Mouse (Mus musculus): Measurements from ENCODE around the gene Rnf208. TPM values are rescaled to one million over a fixed set of nuclear protein-coding genes. Genes with fewer than 3 reads are reported as not detected.

Rnf208 gene
- 55.7 and 180 TPM in 2 replicates for polyA plus RNA-seq (2021; fragmentation: Nextera tagmentation)
- long read RNA-seq, experiment 1, transcript Rnf208-202 (1 exons, 1,333 nt) = minor isoform, 16 of 179 reads
- long read RNA-seq, experiment 1, transcript Rnf208-203 (2 exons, 885 nt) = major isoform, 156 of 179 reads
- long read RNA-seq, experiment 1, partial matches to known transcripts = 0 of 179 reads
- long read RNA-seq, experiment 1, other reads (novel, unspliced or antisense) = 7 of 179 reads
- long read RNA-seq, experiment 2, transcript Rnf208-202 (1 exons, 1,333 nt) = major isoform, 53 of 58 reads
- long read RNA-seq, experiment 2, partial matches to known transcripts = 0 of 58 reads
- long read RNA-seq, experiment 2, other reads (novel, unspliced or antisense) = 3 of 58 reads

DNA sequence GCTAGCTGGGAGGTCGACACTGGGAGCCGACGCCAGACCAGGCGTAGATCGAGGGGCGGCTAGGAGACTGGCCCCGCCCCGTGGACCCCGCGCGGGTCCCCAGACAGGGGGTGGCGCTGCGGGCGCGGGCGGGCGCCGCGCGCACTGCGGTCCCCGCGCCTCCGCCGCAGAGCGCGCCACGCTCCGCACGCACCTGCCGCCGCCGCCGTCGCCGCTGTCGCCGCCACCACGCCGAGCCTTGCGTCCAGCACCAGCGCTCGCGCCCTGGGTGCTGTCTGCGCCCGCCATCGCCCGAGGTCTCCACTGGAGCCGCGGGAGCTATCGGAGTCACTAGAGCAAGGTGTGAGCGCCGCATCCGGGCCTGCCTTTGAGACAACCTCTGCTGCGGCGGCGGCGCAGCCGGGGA, at the start of gene Rnf208, which contains the start of gene Cysrt1:
TSS of gene Rnf208 (plus strand) at position 155 of the 406 bp plus-strand sequence.
TSS of gene Cysrt1 (minus strand) at position 352 of the 406 bp plus-strand sequence.

DNA sequence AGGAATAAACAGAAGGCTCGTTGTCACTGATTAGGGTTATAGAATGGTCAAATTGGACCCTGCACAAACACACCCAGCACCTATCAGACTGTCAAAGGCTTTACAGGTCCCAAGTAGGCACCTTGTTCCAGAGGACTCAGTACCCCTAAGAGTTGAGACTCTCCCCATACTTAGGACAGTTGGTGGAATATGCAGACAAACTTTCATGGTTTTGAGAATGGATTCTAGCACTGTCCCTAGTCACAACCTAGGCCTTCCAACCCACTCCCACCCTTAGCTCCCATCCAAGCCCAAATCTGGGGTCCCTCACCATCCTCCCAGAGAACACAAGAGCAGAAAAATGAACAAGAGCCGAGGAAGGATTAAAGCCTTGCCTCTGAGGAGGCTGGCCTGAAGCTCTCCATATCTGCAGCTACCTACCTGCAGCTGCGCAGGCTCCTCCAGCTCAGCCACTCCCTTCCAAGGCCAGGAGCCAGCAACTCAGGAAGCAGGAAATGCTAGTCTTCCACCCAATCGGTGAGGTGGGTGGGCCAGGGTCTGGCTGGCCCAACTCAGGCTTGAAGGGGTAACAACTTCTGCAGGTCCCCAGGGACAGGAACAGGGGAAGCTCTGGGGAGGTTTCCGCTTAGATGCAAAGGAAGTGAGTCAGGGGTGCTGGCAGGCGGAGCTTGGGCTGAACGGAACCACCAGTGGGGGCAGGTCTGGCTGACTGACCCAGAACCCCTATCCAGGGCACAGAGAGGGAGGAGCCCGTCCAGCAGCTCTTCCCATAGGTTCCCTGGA, 45.7 kb upstream of the Rnf208 start, which contains the start of gene Tor4a:
TSS of gene Tor4a (minus strand) at position 715 of the 783 bp plus-strand sequence.

DNA sequence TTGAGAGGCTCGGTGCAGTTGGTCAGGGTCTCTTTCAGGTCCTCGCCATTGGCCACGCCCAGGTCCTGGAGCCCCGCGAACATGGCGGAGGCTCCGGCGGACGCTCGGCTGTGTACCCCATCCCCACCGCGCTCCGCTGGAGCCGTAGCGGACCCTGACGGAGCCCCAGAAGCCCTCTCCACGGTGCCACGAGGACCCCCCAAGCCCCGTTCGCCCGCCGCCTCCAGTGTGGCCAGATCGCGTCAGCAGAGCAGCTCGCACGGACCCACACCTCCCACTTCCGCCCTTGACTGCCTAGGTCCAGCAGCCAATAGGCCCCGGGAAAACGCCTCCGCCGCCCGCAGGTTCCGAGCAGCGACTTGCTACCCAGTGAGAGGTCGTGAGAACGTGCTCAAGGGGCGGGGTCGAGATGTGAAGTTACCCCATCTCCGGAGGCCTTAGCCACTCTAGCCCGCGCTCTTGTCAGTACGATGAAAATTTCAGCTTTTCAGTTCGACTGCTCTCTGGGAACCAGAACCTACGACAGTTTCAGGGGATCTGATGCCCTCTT, 30.9 kb upstream of the Rnf208 start, which contains the start of gene Nelfb:
TSS of gene Nelfb (minus strand) at position 369 of the 550 bp plus-strand sequence.

DNA sequence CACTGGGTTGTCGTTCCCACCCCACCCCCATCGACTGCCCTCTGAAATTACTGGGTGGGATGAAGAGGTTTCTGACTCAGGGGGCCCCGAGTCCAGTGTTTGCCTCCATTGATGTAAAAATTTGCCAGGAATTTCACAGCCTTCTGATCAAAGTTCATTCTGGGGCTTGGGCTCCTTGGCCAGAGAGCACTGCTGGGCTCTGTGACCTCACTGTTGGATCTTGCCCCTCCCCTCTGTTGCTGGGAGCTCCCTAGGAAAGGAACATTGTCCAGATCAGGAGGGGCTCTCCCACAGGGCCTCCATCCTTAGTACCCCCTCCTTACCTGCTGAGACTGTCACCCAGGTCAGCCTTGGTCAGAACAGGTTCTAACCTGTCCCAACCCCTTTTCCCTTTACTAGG, 27.6 kb upstream of the Rnf208 start, which contains the start of gene Stpg3:
TSS of gene Stpg3 (minus strand) at position 194 of the 400 bp plus-strand sequence.

DNA sequence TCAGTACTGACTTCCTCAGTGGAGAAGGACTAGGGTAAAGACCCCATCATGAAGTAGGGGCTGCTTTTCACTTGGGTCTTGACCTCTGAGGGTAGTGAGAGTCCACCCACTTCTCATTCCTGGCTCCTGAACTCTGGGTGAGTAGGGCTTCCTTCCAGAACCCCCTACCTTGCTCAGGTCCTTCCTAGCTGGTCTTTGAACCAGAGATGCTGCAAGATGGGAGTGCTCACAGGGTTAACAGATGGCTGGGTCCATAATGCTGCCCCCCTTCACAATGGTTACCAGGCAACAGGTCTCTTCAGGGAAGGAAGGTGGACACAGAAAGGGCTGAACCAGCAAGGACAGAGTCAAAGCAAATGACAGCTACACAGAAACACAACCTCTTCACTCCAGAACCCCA, 23.6 kb upstream of the Rnf208 start, which contains the start of gene Fam166a:
TSS of gene Fam166a (plus strand) at position 301 of the 400 bp plus-strand sequence.

DNA sequence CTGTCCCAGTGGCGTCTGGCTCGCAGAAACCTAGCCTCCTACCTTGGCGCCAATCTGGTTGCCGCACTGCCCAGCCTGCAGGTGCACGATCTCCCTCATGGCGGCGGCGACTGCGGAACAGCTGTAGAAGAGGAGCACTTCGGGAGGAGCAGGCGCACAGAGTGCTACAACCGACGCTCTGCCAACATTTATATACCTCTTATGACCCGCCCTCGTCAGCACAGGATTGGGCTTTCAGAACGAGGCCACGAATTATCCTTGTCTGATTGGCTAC, 17.6 kb upstream of the Rnf208 start, which contains the start of gene Tubb4b:
TSS of gene Tubb4b (minus strand) at position 211 of the 274 bp plus-strand sequence.

DNA sequence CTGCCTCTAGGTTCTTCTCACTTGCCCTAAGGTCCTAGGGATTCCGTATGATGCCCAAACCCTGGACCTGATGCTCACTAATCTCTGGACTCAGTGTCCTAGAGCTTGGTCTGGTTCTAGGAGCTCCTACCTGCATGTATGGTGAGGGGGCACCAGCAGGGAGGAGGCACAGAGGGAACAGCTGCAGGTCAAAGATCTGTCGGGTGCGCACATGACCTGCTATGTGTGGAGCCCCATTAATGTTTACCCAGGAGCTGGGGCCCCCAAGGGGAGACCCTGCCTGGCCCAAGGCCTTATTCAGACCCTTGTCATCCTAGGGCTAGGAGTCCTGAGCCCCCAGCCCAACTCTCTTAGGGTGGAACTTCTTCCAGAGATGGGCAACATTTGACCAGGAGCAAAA, 8.0 kb upstream of the Rnf208 start, which contains the start of gene Slc34a3:
TSS of gene Slc34a3 (minus strand) at position 315 of the 400 bp plus-strand sequence.

DNA sequence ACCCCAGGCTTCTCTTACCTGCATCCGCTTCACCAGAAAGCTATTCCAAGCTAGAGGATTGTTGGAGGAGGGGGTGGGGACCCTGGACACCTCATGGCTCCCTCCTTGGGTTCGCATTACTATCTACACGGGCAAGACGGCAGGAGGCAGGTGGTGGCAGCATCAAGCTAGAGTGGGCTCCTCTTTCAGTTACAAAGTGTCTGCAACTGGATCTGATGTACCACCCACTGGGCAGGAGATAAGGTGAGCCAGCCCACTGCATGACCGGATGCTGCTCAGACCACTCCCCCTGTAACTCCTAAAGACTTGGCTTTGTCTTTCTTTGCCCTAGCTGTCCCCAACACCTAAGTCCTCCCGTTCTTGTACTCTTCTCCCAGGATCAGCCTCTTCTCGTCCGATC, 5.4 kb upstream of the Rnf208 start, which contains the start of gene Rnf224:
TSS of gene Rnf224 (minus strand) at position 174 of the 400 bp plus-strand sequence.

DNA sequence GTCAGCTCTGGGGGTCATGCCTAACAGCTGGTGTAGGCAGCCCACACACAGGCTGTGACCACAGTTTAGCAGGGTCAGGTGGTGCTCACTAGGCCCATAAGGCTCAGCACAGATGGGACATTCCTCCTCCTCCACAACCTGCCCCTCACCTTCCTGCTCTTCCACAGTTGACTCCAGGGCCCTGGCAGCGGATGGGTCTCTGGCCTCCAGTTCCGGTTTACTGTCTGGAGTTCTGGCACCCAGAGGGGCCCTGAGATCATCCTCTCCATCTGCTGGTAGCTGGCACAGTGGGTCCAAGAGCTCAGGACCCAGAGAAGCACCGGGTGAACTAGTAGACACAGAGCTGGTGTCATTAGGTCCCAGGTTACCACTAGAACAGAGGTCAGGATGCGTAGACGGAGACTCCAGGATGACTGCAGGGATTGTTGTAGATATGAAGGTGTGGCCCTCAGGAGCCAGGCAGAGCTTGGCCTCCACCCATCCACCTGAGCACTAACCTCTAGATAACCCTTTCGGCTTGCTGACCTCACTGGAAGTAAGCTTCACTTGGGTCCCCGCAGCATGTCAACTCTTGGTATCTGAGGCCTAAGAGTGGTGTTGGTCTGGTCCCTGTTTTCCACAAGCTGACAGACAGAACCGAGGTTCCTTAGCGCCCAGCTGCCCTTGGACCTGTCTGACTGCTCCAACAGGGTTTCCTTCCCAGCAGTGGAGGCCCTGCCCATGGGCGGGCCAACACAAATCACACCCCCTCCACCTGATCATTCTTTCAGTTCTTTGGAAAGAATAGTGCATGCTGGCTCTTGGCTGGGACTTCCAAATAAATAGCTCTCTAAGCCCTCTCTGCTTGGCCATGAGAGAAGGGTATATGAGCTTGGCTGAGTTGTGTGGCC, 4.4 kb downstream of the Rnf208 start, which contains the start of gene AL732309.1:
TSS of gene AL732309.1 (minus strand) at position 681 of the 890 bp plus-strand sequence.

DNA sequence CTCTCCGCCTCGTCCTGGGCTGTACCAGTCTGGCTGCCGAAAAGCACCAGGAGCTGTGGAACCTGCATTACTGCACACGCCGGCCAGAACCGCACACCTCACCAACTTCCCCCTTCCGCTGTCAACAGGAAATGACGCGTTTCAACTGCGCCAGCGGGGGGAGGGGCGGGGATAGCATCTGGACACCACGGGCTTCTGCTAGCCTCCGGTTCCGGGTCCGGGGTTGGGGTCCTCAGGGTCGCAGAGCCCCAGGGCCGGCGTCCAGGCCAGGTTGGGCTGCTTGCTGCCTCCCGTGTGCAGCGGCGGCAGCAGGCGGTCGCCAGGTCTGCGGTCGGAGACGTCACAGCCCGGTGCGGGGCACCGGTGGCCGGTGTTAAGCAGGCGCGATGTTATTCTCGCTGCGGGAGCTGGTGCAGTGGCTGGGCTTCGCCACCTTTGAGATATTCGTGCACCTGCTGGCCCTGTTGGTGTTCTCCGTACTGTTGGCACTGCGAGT, 13.3 kb downstream of the Rnf208 start, which contains the start of gene Tmem203:
TSS of gene Tmem203 (plus strand) at position 156 of the 496 bp plus-strand sequence.

DNA sequence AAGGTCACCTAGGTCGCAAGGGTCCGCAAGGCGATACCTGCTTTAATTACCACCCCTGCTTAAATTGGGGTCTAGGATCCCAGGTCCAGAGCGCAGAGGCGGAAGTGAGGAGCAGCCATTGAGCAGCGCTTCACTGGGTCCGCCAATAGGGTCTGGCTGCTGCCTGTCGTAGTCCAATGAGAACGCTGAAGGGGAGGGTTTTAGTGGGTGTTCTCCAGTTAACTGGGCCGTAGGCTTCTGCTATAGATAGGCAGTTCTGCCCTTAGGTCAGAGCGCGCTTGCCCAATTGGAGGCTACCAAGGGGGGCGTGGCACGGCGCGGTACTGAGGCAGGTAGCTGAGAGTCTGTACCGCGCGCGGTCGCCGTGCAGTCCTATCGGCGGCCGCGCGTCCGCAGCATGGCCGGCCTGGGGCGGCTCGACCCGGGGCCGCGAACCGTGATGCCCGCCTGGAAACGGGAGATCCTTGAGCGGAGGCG, 20.3 kb downstream of the Rnf208 start, which contains the start of gene Tprn:
TSS of gene Tprn (plus strand) at position 328 of the 477 bp plus-strand sequence.

DNA sequence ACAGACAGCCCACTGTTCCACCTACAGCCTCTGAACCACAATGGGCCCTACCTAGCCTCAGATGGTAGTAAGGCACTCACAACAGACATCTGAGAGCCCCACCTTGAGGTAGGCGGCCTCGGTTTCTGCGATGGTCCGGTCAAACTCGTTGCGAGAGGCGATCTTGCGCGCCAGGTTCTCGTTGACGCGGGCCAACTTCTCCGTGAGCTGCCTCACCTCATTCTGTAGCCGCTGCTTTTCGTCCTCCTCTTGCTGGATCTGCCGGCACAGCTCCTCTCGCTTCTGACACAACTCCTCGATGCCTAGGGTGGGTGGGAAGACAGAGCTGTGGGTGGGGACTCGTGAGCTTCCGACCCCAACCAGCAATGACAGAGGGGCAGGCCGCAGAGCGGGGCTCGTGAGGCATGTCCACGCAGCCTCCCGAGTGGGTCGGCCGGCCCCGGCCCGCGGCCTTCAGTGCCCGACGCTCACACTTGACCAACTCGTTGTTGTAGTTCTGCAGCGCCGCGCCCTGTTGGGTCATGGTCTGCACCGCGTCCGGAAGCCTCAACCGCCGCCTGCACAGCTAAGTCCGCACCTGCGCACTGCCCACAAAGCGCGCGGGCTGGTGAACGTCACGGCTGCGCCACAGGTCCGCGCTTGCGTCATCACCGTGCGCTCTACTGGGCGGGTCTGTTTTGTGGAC, 29.9 kb downstream of the Rnf208 start, which contains the start of the genes Ssna1 and Anapc2:
TSS of gene Ssna1 (minus strand) at position 612 of the 685 bp plus-strand sequence.
TSS of gene Anapc2 (plus strand) at position 652 of the 685 bp plus-strand sequence.

DNA sequence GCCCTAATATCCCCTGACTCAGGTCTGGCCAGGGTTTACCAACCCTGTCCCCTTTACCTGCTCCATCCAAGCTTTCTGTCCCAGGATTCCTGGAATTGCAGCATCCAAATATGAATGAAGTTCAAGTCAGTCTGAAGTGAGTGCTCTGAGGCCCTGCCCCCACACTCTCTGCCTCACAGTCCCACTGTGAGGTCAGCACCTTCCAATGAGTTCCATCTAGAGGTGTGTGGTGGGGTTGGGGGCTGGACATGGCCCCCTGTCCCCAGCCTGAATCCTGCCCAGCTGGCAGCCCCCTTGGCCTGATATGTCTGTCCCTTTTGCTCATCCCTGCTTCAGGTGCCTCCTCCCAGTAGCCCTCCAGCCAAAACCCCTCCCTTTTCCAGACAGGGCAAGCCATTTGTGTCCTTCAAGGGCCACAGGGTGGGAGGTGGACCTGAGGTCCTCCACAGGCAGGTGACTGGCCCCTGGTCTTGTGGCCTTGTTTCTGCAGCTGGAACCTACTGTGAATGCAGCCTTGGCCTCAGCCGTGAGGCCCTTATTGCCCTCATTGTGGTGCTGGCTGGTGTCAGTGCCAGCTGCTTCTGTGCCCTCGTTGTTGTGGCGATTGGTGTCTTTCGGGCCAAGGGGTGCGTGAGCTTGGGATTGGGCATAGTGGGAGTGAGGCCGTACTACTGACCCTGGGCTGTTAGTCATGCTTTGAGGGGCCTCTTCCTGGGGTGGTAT, 46.0 kb downstream of the Rnf208 start, which contains the start of gene Tmem210:
TSS of gene Tmem210 (plus strand) at position 219 of the 723 bp plus-strand sequence.

DNA sequence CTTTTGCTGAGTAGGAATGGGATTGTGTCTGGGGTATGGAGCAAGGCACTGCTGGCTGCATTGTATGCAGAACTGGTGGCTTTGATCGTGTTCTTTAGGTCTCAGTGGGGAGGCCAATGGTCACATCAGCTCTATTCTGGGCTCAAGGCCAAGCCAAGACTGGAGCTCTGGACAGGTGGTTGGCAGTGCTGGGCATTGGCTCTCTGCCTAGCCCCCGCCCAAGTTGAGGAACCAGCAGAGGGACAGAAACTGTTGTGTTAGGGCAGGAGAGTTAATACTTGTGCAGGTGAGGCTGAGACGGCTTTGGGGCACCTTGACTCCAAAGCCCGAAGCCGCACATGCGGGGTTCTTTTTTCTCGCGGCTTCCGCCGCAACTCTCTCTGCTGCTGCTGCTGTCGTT, 47.6 kb downstream of the Rnf208 start, which contains the start of gene Lrrc26:
TSS of gene Lrrc26 (plus strand) at position 265 of the 400 bp plus-strand sequence.

Other genes starting within 250 kb of the Rnf208 start
- gene Nsmf, start 187.9 kb upstream of the Rnf208 start, polyA plus RNA-seq (2021; fragmentation: Nextera tagmentation) = 342 and 371 TPM in 2 replicates
- gene Entpd8, start 162.0 kb upstream of the Rnf208 start, polyA plus RNA-seq (2021; fragmentation: Nextera tagmentation) = not detected in 2 replicates
- gene Noxa1, start 147.1 kb upstream of the Rnf208 start, polyA plus RNA-seq (2021; fragmentation: Nextera tagmentation) = not detected in 2 replicates
- 1.1 and 20.3 TPM in 2 replicates for gene Nrarp, start 61.5 kb upstream of the Rnf208 start, polyA plus RNA-seq (2021; fragmentation: Nextera tagmentation)
- 1.7 and 2.3 TPM in 2 replicates for gene Tor4a, start 45.4 kb upstream of the Rnf208 start, polyA plus RNA-seq (2021; fragmentation: Nextera tagmentation)
- 35.3 and 40.2 TPM in 2 replicates for gene Nelfb, start 30.8 kb upstream of the Rnf208 start, polyA plus RNA-seq (2021; fragmentation: Nextera tagmentation)
- gene Stpg3, start 27.6 kb upstream of the Rnf208 start, polyA plus RNA-seq (2021; fragmentation: Nextera tagmentation) = not detected in 2 replicates
- gene Fam166a, start 23.5 kb upstream of the Rnf208 start, polyA plus RNA-seq (2021; fragmentation: Nextera tagmentation) = 11.9 and 28.8 TPM in 2 replicates
- 509 and 600 TPM in 2 replicates for gene Tubb4b, start 17.6 kb upstream of the Rnf208 start, polyA plus RNA-seq (2021; fragmentation: Nextera tagmentation)
- 0.60 and 0.72 TPM in 2 replicates for gene Slc34a3, start 7.9 kb upstream of the Rnf208 start, polyA plus RNA-seq (2021; fragmentation: Nextera tagmentation)
- not detected in 2 replicates for gene Rnf224, start 5.5 kb upstream of the Rnf208 start, polyA plus RNA-seq (2021; fragmentation: Nextera tagmentation)
- gene Cysrt1, start 197 bp downstream of the Rnf208 start, polyA plus RNA-seq (2021; fragmentation: Nextera tagmentation) = 0.25 TPM in 1 of 2 replicates, not detected in the other
- 1.1 and 1.6 TPM in 2 replicates for gene AL732309.1, start 4.6 kb downstream of the Rnf208 start, polyA plus RNA-seq (2021; fragmentation: Nextera tagmentation)
- gene Tmem203, start 13.2 kb downstream of the Rnf208 start, polyA plus RNA-seq (2021; fragmentation: Nextera tagmentation) = 34.3 and 36.9 TPM in 2 replicates
- gene Tprn, start 20.4 kb downstream of the Rnf208 start, polyA plus RNA-seq (2021; fragmentation: Nextera tagmentation) = 9.4 and 13.1 TPM in 2 replicates
- 77.5 and 87.9 TPM in 2 replicates for gene Ssna1, start 30.2 kb downstream of the Rnf208 start, polyA plus RNA-seq (2021; fragmentation: Nextera tagmentation)
- gene Anapc2, start 30.2 kb downstream of the Rnf208 start, polyA plus RNA-seq (2021; fragmentation: Nextera tagmentation) = 33.8 and 42.6 TPM in 2 replicates
- gene Tmem210, start 45.9 kb downstream of the Rnf208 start, polyA plus RNA-seq (2021; fragmentation: Nextera tagmentation) = 0.56 TPM in 1 of 2 replicates, not detected in the other
- 0.21 TPM in 1 of 2 replicates, not detected in the other for gene Lrrc26, start 47.7 kb downstream of the Rnf208 start, polyA plus RNA-seq (2021; fragmentation: Nextera tagmentation)
- gene Grin1, start 76.9 kb downstream of the Rnf208 start, polyA plus RNA-seq (2021; fragmentation: Nextera tagmentation) = 87.7 and 146 TPM in 2 replicates
- gene Man1b1, start 90.1 kb downstream of the Rnf208 start, polyA plus RNA-seq (2021; fragmentation: Nextera tagmentation) = 17.0 and 18.5 TPM in 2 replicates
- gene Dpp7, start 114.1 kb downstream of the Rnf208 start, polyA plus RNA-seq (2021; fragmentation: Nextera tagmentation) = 17.8 and 22.5 TPM in 2 replicates
- gene Uap1l1, start 123.4 kb downstream of the Rnf208 start, polyA plus RNA-seq (2021; fragmentation: Nextera tagmentation) = 20.6 and 34.9 TPM in 2 replicates
- gene Sapcd2, start 130.1 kb downstream of the Rnf208 start, polyA plus RNA-seq (2021; fragmentation: Nextera tagmentation) = 1.2 and 1.7 TPM in 2 replicates
- 21.4 and 31.9 TPM in 2 replicates for gene Entpd2, start 153.6 kb downstream of the Rnf208 start, polyA plus RNA-seq (2021; fragmentation: Nextera tagmentation)
- 232 and 408 TPM in 2 replicates for gene Npdc1, start 157.1 kb downstream of the Rnf208 start, polyA plus RNA-seq (2021; fragmentation: Nextera tagmentation)
- gene Fut7, start 181.0 kb downstream of the Rnf208 start, polyA plus RNA-seq (2021; fragmentation: Nextera tagmentation) = not detected in 2 replicates
- 21.7 and 39.7 TPM in 2 replicates for gene Abca2, start 186.4 kb downstream of the Rnf208 start, polyA plus RNA-seq (2021; fragmentation: Nextera tagmentation)
- 0.68 and 1.1 TPM in 2 replicates for gene Clic3, start 214.6 kb downstream of the Rnf208 start, polyA plus RNA-seq (2021; fragmentation: Nextera tagmentation)
- gene Paxx, start 218.8 kb downstream of the Rnf208 start, polyA plus RNA-seq (2021; fragmentation: Nextera tagmentation) = 121 and 132 TPM in 2 replicates
- 6,798 and 9,400 TPM in 2 replicates for gene Ptgds, start 227.8 kb downstream of the Rnf208 start, polyA plus RNA-seq (2021; fragmentation: Nextera tagmentation)